Mouse (Mus musculus): ENCODE measurements around the gene Arl4d.

- TF ChIP-seq CTCF (IDR thresholded peaks at IDR 0.05; ENCODE audit: extremely low read depth, insufficient read length, insufficient replicate concordance, low read depth, low read length) (no peak), POLR2A (IDR thresholded peaks at IDR 0.05; ENCODE audit: low read depth, low read length) (no peak)
These were observed 7.8 kb upstream of the Arl4d start for GRCm38 (mm10) chr11:101657528-101657885.
